Comparison of ENCODE assay signal across 36 mouse cellular contexts in the genomic region with DNA sequence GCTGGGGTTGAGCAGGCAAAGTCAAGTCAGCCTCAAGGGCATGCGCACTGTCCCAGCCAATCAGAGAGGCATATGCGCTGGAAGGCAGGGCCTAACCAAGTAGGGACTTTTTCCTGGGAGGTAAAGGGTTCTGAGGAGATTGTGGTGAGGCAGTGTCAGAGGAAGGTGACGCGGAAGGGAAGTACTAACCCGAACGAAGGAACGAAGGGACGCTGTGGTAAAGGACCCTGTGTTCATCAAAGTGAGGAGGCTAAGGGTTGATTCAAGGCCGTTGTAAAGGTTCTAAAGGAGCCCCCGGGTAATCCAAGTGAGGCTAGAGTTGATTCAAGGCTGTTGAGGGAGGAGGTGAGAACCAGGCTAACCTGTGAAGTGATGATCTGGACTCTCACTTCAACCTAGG. TPM values are rescaled to one million over a fixed set of nuclear protein-coding genes. Genes with fewer than 3 reads are reported as not detected.
"Had no signal": no experiment of that assay in that cellular context is flagged by ENCODE, and none has a peak within 500 bp of the region (broad histone marks: within the 10 kb centered on the region; RNA-seq: fewer than 3 reads in every experiment).

No protein-coding gene starts in this region.

RNA-seq across cellular contexts. Expression of gene Gm6890, which starts 14.5 kb away (rescaled TPM):
- total RNA-seq: left cerebral cortex, postnatal 10 days; left cerebral cortex, postnatal 14 days; left cerebral cortex, postnatal 25 days; left cerebral cortex, postnatal 36 days; left cerebral cortex, postnatal 4 days; liver, adult 2 months; megakaryocyte progenitor cell, adult 5-6 weeks; megakaryocyte, adult 5-6 weeks; megakaryocyte-erythroid progenitor cell, adult 5-6 weeks; midbrain, postnatal 0 days; monocyte, adult 5-6 weeks had no signal
- polyA plus RNA-seq: limb, embryonic 10.5 days; limb, embryonic 11.5 days; limb, embryonic 15.5 days; liver, adult 2 months; liver, embryonic 11.5 days; liver, embryonic 12.5 days; liver, embryonic 13.5 days; liver, embryonic 14.5 days; liver, embryonic 15.5 days; liver, embryonic 16.5 days; liver, postnatal 0 days; lung, adult 2 months; lung, embryonic 14.5 days; lung, embryonic 15.5 days; lung, embryonic 16.5 days; lung, postnatal 0 days; macrophage; midbrain, embryonic 10.5 days; midbrain, embryonic 11.5 days; midbrain, embryonic 12.5 days; midbrain, embryonic 13.5 days; midbrain, embryonic 14.5 days; midbrain, embryonic 15.5 days; midbrain, embryonic 16.5 days; midbrain, postnatal 0 days; myocyte; neural tube, embryonic 11.5 days had no signal
